Mouse (Mus musculus) lung, embryonic 16.5 days (tissue): ENCODE results near the gene Bdh1. TPM values are rescaled to one million over a fixed set of nuclear protein-coding genes. Genes with fewer than 3 reads are reported as not detected.

Experiments used
- ATAC-seq: fragments of 200-750 bp; cut with Nextera tagmentation; 2 replicates; pipeline ENCODE4 v1.8.0; 2017; ENCODE audit warnings: low read depth, mild to moderate bottlenecking, moderate library complexity
- H3K27ac ChIP-seq: fragments of 300-500 bp; sonication (generic); 2 replicates; pipeline ENCODE4 v1.5.1; 2014; ENCODE audit warnings: mild to moderate bottlenecking, control low read depth, low read length
- H3K27me3 ChIP-seq: fragments of 300-500 bp; sonication (generic); 2 replicates; pipeline ENCODE4 v1.6.1; 2014; ENCODE audit warnings: low read depth, low read length, mixed read lengths; ENCODE audit not compliant: control insufficient read depth, insufficient read depth
- H3K36me3 ChIP-seq: fragments of 300-500 bp; sonication (generic); 2 replicates; pipeline ENCODE4 v1.6.1; 2014; ENCODE audit warnings: low read length; ENCODE audit not compliant: control insufficient read depth, insufficient read depth
- H3K4me1 ChIP-seq: fragments of 300-500 bp; sonication (generic); replicated peaks from 2 replicates; pipeline ENCODE4 v1.6.1; 2014; ENCODE audit warnings: low read length, mixed read lengths; ENCODE audit not compliant: control insufficient read depth, insufficient read depth
- H3K4me2 ChIP-seq: fragments of 300-500 bp; sonication (generic); 2 replicates; pipeline ENCODE4 v1.6.1; 2014; ENCODE audit warnings: low read depth, low read length, control low read depth
- H3K4me3 ChIP-seq: fragments of 300-500 bp; sonication (generic); 2 replicates; pipeline ENCODE4 v1.5.1; 2014; ENCODE audit warnings: mild to moderate bottlenecking, low read length, control low read depth
- H3K9ac ChIP-seq: fragments of 300-500 bp; sonication (generic); 2 replicates; pipeline ENCODE4 v1.6.1; 2014; ENCODE audit warnings: low read length, control low read depth
- H3K9me3 ChIP-seq: fragments of 300-500 bp; sonication (generic); 2 replicates; pipeline ENCODE4 v1.6.1; 2016; ENCODE audit warnings: low read length; ENCODE audit not compliant: control insufficient read depth
- WGBS: fragments of 180-500 bp; shearing (Covaris S2); extraction: QIAGEN DNeasy Blood & Tissue Kit; methylation state at CpG from one replicate; pipeline ENCODE4 v1.1.7; 2014; 5-methylcytosine and 5-hydroxymethylcytosine counted together
- polyA plus RNA-seq: library from polyadenylated mRNA; unstranded; fragments of >200 nt; fragmentation: Nextera tagmentation; extraction: Ambion mirVana; gene quantifications from 2 replicates; pipeline ENCODE4 v1.2.1, GENCODE M21; 2015

Bdh1 gene
- polyA plus RNA-seq, 1 experiment from 2014 or later, result 4.5 TPM

DNA sequence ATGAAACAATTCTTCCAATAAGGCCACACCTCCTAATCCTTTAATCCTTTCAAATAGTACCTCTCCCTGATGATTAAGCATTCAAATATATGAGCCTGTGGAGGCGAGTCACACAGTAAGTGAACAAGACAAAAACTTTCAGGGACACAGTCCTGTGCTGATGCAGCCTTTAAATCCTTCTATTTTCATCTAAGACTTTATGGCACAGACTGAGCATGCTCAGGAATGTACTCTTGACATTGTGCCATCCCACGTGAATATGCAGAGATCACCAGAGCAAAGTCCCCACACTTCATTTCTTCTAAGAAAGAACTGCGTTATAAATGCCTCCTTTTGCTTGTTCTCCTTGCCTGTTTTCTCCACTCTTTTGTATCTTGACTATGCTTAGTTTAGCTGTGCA is 14.2 kb upstream of the Bdh1 start:
- Histone ChIP-seq H3K36me3 (no peaks in the 10 kb centered on the region), H3K27me3 (no peaks in the 10 kb centered on the region), H3K9ac (no peak overlapping the region), H3K9me3 (no peaks in the 10 kb centered on the region), H3K27ac (no peak overlapping the region), H3K4me3 (no peak overlapping the region), H3K4me1 (no peaks in the 10 kb centered on the region; the same call in 1 of the 2 replicates), H3K4me2 (no peak overlapping the region)
- ATAC-seq, result no peak
- WGBS, result 64% methylated on average over 3 of the region's 3 CpGs

GRCm38 (mm10) chr16:31410969-31411368 is 11.1 kb upstream of the Bdh1 start:
- Histone ChIP-seq H3K27me3 (no peaks in the 10 kb centered on the region), H3K36me3 (no peaks in the 10 kb centered on the region), H3K4me3 (no peak overlapping the region), H3K4me2 (no peak overlapping the region), H3K27ac (no peak overlapping the region), H3K9ac (no peak overlapping the region), H3K4me1 (no peaks in the 10 kb centered on the region; the same call in 1 of the 2 replicates), H3K9me3 (no peaks in the 10 kb centered on the region)
- 54% methylated on average over 4 of the region's 4 CpGs for WGBS
- no peak for ATAC-seq

DNA sequence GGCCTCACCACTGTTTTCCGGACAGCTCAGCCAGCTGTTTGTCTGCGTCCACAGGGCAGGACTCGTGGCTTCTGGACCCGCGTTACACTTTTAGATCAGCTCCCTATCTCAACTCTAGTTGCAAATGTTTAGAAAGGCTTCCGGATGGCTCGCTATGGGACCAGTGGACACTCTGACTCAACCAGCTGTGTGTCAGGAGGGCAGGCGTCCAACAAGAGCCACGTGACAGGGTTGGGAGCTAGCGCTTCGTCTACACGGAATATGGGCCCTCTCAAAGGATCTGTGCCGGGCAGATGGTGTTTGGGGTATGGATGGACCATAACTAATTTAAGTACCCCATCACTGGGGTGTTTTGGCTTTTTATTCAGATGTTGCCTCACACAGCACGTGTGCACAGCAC is 9.8 kb upstream of the Bdh1 start:
- no peaks in the 10 kb centered on the region for H3K9me3 ChIP-seq
- ATAC-seq, result peak; percentile 83
- no peaks in the 10 kb centered on the region for H3K36me3 ChIP-seq
- H3K4me2 ChIP-seq, result no peak overlapping the region
- no peak overlapping the region for H3K27ac ChIP-seq
- H3K9ac ChIP-seq, result no peak overlapping the region
- no peaks in the 10 kb centered on the region for H3K27me3 ChIP-seq
- no peak overlapping the region for H3K4me3 ChIP-seq
- no peaks in the 10 kb centered on the region; the same call in 1 of the 2 replicates for H3K4me1 ChIP-seq
- 46% methylated on average over 14 of the region's 14 CpGs for WGBS

- no peaks in the 10 kb centered on the region for H3K27me3 ChIP-seq
- H3K9me3 ChIP-seq, result no peaks in the 10 kb centered on the region
- no peak overlapping the region for H3K9ac ChIP-seq
- no peaks in the 10 kb centered on the region; the same call in 1 of the 2 replicates for H3K4me1 ChIP-seq
- no peak overlapping the region for H3K4me3 ChIP-seq
- H3K4me2 ChIP-seq, result no peak overlapping the region
- H3K27ac ChIP-seq, result no peak overlapping the region
- H3K36me3 ChIP-seq, result no peaks in the 10 kb centered on the region
- no peak for ATAC-seq
- WGBS, result 54% methylated on average over 3 of the region's 3 CpGs
Observed at GRCm38 (mm10) chr16:31413777-31414176, 8.3 kb upstream of the Bdh1 start.

DNA sequence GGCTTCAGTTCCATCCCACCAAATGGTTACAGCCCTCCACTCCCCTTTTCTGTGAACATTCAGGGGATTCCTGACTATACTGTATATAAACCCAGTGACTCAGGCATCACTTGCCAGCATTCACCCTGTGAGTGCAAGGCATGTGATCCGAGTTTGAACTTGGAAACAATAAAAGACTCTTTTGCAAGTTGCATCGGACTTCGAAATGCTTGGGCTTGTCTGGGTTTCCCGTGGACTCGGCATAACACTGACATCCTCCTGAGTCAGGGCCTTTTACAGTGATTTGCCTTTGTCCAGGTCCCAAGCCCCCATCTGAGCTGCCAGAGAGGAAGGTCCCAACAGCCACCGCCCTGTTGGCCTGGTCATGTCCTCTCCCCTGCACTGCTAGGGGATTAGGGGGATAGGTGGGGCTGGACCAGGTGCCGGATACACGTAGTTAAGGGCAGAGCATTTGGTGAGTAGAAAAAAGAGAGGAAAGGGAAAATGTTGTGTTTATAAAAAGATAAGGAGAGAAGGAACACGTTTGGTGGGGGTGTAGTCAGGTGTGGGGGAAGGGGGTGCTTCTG is 6.1 kb upstream of the Bdh1 start:
- Histone ChIP-seq H3K27ac (no peak overlapping the region), H3K4me3 (no peak overlapping the region), H3K27me3 (no peaks in the 10 kb centered on the region), H3K9ac (no peak overlapping the region), H3K36me3 (no peaks in the 10 kb centered on the region), H3K4me1 (no peaks in the 10 kb centered on the region; the same call in 1 of the 2 replicates), H3K9me3 (no peaks in the 10 kb centered on the region), H3K4me2 (no peak overlapping the region)
- ATAC-seq, result no peak
- WGBS, result 47% methylated on average over 9 of the region's 9 CpGs

- Histone ChIP-seq H3K27me3 (no peaks in the 10 kb centered on the region), H3K9ac (no peak overlapping the region), H3K27ac (no peak overlapping the region), H3K36me3 (no peaks in the 10 kb centered on the region), H3K4me3 (no peak overlapping the region), H3K9me3 (no peaks in the 10 kb centered on the region), H3K4me2 (no peak overlapping the region), H3K4me1 (no peaks in the 10 kb centered on the region)
- ATAC-seq, result no peak
- WGBS, result 69% methylated on average over 3 of the region's 3 CpGs
Observed at GRCm38 (mm10) chr16:31418704-31419103, 3.4 kb upstream of the Bdh1 start.

DNA sequence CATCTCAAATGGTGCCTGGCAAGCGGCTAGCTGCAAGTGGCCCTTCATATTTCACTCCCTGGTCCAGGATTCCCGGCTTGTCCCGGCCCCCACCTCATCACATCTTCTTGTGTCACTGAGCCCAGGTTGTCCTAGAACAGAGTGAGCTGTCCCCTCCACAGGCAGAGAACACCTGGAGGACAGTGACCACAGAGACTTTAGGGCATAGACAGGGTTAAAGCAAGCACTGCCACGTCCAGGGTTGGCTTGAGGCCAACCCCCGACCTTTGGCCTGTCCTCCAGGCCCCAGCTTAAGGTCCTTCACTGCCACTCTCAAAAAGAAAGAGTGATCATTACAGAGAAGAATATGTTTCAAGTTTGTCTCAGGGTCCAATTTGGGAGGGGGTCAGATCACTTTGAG is 2.6 kb upstream of the Bdh1 start:
- Histone ChIP-seq H3K4me3 (no peak overlapping the region), H3K9me3 (no peaks in the 10 kb centered on the region), H3K27ac (no peak overlapping the region), H3K36me3 (no peaks in the 10 kb centered on the region), H3K4me1 (no peaks in the 10 kb centered on the region), H3K4me2 (no peak overlapping the region), H3K27me3 (no peaks in the 10 kb centered on the region), H3K9ac (no peak overlapping the region)
- 50% methylated on average over 5 of the region's 5 CpGs for WGBS
- no peak for ATAC-seq

- Histone ChIP-seq H3K4me2 (no peak overlapping the region), H3K27ac (no peak overlapping the region), H3K4me1 (no peaks in the 10 kb centered on the region), H3K9ac (no peak overlapping the region), H3K36me3 (no peaks in the 10 kb centered on the region), H3K4me3 (no peak overlapping the region), H3K9me3 (no peaks in the 10 kb centered on the region), H3K27me3 (peaks cover 11% of the 10 kb centered on the region)
- no peak for ATAC-seq
- WGBS, result 54% methylated on average over 1 of the region's 1 CpGs
Observed at GRCm38 (mm10) chr16:31422722-31423121, 642 bp downstream of the Bdh1 start.

GRCm38 (mm10) chr16:31423368-31423767 is 1.3 kb downstream of the Bdh1 start:
- Histone ChIP-seq H3K36me3 (no peaks in the 10 kb centered on the region), H3K4me1 (no peaks in the 10 kb centered on the region), H3K27me3 (peaks cover 18% of the 10 kb centered on the region), H3K4me3 (no peak overlapping the region), H3K27ac (no peak overlapping the region), H3K9me3 (no peaks in the 10 kb centered on the region), H3K9ac (no peak overlapping the region), H3K4me2 (no peak overlapping the region)
- WGBS, result 87% methylated on average over 4 of the region's 4 CpGs
- ATAC-seq, result no peak
